Mouse (Mus musculus): ENCODE data around the gene Ehbp1l1. TPM values are rescaled to one million over a fixed set of nuclear protein-coding genes. Genes with fewer than 3 reads are reported as not detected.

Ehbp1l1 gene
- polyA plus RNA-seq (2016; fragmentation: Nextera tagmentation; extraction: Ambion mirVana), result 6.6 and 8.4 TPM in 2 replicates

DNA sequence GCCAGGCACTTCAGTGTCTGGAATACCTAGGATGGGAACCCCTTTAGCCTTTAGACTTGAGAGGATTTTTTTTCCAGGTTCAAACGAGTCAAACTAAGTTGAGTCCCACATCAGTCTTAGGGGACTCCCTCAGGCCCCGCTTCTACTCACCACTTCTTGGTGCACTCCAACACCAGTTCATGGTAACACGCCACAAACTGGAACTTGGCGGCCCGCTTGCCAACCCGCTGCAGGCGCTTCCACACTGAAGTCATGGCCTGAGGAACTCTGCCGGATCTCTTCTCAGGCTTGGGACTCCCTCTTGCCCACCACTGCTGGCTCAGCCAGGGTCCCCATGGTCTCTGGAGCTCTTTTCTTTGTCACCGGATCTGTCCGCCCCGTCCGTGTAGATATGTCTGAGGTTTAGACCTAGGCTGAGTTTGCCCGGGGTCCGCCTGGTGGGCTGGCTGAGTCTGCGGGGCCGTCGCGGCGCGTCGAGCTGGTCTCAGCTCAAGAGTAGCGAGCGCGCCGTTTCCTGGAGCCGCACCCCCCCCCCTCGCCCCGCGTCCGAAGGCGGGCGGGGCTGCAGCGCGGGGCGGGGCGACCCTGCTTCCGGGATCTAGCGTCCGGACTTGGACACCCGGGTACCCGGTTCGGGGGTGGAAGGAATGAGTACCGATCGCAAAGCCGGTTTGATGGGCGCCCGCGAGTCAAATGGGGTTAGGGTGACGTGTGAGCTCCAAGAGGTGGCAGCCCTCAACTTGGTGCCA is at the start of gene Ehbp1l1:
TSS of gene Ehbp1l1 (minus strand) at position 551 of the 749 bp plus-strand sequence.
- Histone ChIP-seq H3K27ac (peak within 1 kb of the TSS; percentile 76), H3K36me3 (replicated peaks) (peaks cover 66% of the 10 kb centered on the region), H3K4me3 (peak within 1 kb of the TSS; percentile 88), H3K27me3 (ENCODE audit: poor library complexity, severe bottlenecking) (peaks cover 17% of the 10 kb centered on the region), H3K4me1 (peaks cover 65% of the 10 kb centered on the region), H3K9me3 (no peaks in the 10 kb centered on the region)
- DNase-seq (ENCODE audit: extremely low spot score, low spot score), result no peak
- 14% methylated on average over 49 of the region's 49 CpGs for whole genome bisulfite sequencing

- Histone ChIP-seq H3K27me3 (ENCODE audit: poor library complexity, severe bottlenecking) (no peaks in the 10 kb centered on the region), H3K36me3 (replicated peaks) (peaks cover 41% of the 10 kb centered on the region)
- under 1% methylated on average over 64 of the region's 64 CpGs for WGBS
Measured at GRCm38 (mm10) chr19:5770925-5771860, 45.1 kb upstream of the Ehbp1l1 start, which contains the start of gene Scyl1. Gene Scyl1 (minus strand): TSS chr19:5771419.

DNA sequence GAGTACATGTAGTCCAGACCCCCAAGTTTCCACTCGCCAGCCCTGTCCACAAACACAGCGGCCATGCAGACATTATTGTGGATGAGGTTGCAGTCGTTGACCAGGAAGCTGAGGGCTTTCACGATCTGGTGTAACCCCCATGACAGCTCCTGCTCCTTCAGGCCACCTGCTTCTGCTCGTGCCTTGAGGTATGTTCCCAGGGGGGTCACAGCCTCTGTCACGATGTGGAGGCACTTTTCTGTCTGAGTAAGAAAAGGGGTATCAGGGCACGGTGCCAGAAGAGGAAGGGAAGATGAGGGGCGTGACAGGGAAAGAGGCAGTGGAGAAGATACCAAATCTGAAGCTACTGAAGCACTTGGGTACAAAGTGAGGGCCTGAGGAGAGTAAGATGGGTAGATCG is 44.2 kb upstream of the Ehbp1l1 start:
- DNase-seq (ENCODE audit: extremely low spot score, low spot score), result no peak
- H3K27ac ChIP-seq, result peak overlapping the region; percentile 93
- WGBS, result 66% methylated on average over 9 of the region's 9 CpGs
- peaks cover 24% of the 10 kb centered on the region for H3K4me1 ChIP-seq
- no peaks in the 10 kb centered on the region for H3K9me3 ChIP-seq
- peak overlapping the region; percentile 83 for H3K4me3 ChIP-seq
- no peaks in the 10 kb centered on the region for H3K27me3 ChIP-seq (ENCODE audit: poor library complexity, severe bottlenecking)
- peaks cover 50% of the 10 kb centered on the region for H3K36me3 ChIP-seq (replicated peaks)

More at GRCm38 (mm10) chr19:5770925-5771860, 45.1 kb upstream of the Ehbp1l1 start, which contains the start of gene Scyl1:
- peak within 1 kb of the TSS; percentile 93 for H3K27ac ChIP-seq
- peaks cover 24% of the 10 kb centered on the region for H3K4me1 ChIP-seq
- peak; percentile 96 for DNase-seq (ENCODE audit: extremely low spot score, low spot score)
- no peaks in the 10 kb centered on the region for H3K9me3 ChIP-seq
- H3K4me3 ChIP-seq, result peak within 1 kb of the TSS; percentile 83

DNA sequence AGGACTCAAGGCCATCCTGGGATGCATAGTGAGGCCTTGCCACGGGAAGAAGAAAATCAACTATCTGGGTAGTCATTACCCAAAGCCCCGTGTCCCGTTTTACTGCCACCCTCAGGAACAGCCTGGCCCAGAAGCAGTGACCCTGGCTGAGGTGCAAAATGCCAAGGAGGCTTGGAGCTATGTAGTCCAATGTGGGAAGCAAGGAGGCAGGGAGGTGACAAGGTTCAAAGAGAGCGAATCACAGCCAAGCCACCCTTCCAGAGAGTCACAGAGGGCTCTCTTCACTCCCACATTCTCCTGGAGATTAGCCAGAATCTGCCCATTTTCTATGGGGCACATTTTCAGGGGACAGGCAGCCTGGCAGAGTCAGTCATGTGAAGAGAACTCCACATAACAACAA is 41.2 kb upstream of the Ehbp1l1 start:
- peaks cover 77% of the 10 kb centered on the region for H3K36me3 ChIP-seq (replicated peaks)
- H3K4me1 ChIP-seq, result peaks cover 24% of the 10 kb centered on the region
- no peaks in the 10 kb centered on the region for H3K9me3 ChIP-seq
- no peaks in the 10 kb centered on the region for H3K27me3 ChIP-seq (ENCODE audit: poor library complexity, severe bottlenecking)
- 89% methylated on average over 4 of the region's 4 CpGs for WGBS
- no peak overlapping the region for H3K4me3 ChIP-seq
- no peak for DNase-seq (ENCODE audit: extremely low spot score, low spot score)
- no peak overlapping the region for H3K27ac ChIP-seq

DNA sequence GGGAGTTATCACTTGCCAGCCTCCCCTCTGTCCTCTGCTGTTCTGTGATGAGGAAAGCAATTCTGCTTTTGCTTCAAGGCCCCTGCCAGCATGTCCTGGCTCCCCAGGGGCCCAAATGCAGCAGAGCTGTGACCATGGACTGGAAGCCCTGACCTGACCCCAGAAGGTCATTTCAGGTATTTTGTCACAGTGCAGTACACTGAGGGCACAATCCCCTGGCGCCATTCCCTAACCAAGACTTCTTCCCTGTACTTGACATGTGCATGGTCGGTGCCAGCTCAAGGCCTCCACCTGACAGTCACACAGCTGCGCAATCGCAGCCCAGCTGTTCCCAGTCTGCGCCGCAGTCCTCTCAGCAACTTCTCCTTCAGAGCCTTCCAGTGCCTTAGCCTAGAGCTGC is 37.0 kb upstream of the Ehbp1l1 start:
- no peak for DNase-seq (ENCODE audit: extremely low spot score, low spot score)
- Histone ChIP-seq H3K4me3 (no peak overlapping the region), H3K4me1 (no peaks in the 10 kb centered on the region), H3K9me3 (no peaks in the 10 kb centered on the region), H3K27ac (no peak overlapping the region), H3K27me3 (ENCODE audit: poor library complexity, severe bottlenecking) (peaks cover 14% of the 10 kb centered on the region), H3K36me3 (replicated peaks) (peaks cover 97% of the 10 kb centered on the region)
- WGBS, result 92% methylated on average over 6 of the region's 6 CpGs

DNA sequence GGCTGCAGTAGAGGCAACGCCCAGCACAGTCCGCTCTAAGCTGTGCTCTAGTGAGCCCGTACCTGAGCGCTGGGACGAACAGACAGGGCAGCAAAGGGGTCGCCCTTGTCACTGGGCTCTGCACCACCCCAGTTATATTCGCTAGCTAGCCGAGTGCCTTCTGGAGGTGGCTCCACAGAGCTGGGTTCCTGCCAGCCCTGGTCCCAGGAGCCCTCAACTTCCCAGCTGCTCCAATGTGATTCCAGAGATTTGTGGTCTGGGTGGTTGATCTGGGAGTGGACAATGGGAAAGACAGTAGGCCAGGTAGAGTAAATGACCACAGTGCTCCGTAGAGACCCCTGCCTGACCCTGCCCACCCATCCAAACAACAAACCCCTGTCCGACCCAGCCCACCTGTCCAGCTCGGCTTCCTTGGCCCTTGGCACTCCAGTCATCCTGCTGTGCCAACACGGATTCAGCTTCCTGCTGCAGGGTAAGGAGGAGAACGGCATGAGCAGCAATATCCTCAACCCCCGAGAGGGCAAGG is 32.8 kb upstream of the Ehbp1l1 start:
- no peak for DNase-seq (ENCODE audit: extremely low spot score, low spot score)
- 94% methylated on average over 14 of the region's 14 CpGs for WGBS
- Histone ChIP-seq H3K9me3 (no peaks in the 10 kb centered on the region), H3K27ac (no peak overlapping the region), H3K4me3 (0 out of 2 replicates have a peak overlapping the region, but pooled peaks have one; percentile 2), H3K36me3 (replicated peaks) (peaks cover 68% of the 10 kb centered on the region), H3K4me1 (peaks cover 21% of the 10 kb centered on the region), H3K27me3 (ENCODE audit: poor library complexity, severe bottlenecking) (peaks cover 56% of the 10 kb centered on the region)

DNA sequence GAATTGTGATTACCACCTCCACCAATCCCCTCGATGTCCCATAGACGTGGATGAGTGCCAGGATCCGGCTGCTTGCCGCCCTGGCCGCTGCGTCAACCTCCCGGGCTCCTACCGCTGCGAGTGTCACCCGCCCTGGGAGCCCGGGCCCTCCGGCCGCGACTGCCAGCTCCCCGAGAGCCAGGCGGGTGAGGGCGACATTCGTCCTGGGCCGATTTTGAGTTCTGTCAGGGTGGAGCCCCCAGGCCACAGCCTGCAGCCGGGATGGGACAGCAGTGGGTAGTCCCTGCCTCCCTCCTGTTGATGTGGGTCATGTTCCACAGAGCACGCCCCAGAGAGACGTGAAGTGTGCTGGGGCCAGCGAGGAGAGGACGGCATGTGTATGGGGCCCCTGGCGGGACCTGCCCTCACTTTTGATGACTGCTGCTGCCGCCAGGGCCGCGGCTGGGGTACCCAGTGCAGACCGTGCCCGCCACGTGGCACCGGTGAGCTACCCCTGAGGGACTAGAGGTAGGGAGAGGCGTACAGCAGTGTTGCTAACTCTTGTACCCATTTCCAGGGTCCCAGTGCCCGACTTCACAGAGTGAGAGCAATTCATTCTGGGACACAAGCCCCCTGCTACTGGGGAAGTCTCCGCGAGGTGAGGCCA is 31.0 kb upstream of the Ehbp1l1 start:
- peaks cover 21% of the 10 kb centered on the region for H3K4me1 ChIP-seq
- H3K27ac ChIP-seq, result peak overlapping the region; percentile 42
- 12% methylated on average over 36 of the region's 36 CpGs for WGBS
- H3K9me3 ChIP-seq, result no peaks in the 10 kb centered on the region
- no peak for DNase-seq (ENCODE audit: extremely low spot score, low spot score)
- H3K4me3 ChIP-seq, result peak overlapping the region; percentile 47
- H3K27me3 ChIP-seq (ENCODE audit: poor library complexity, severe bottlenecking), result peaks cover 74% of the 10 kb centered on the region
- H3K36me3 ChIP-seq (replicated peaks), result peaks cover 52% of the 10 kb centered on the region

- Histone ChIP-seq H3K4me1 (peaks cover 27% of the 10 kb centered on the region), H3K9me3 (no peaks in the 10 kb centered on the region), H3K4me3 (peak overlapping the region; percentile 47), H3K27me3 (ENCODE audit: poor library complexity, severe bottlenecking) (peaks cover 81% of the 10 kb centered on the region), H3K36me3 (replicated peaks) (peaks cover 45% of the 10 kb centered on the region), H3K27ac (peak overlapping the region; percentile 42; the same call in 1 of the 2 replicates)
- DNase-seq (ENCODE audit: extremely low spot score, low spot score), result no peak
- WGBS, result 5% methylated on average over 29 of the region's 29 CpGs
Measured at GRCm38 (mm10) chr19:5756321-5756985, 30.3 kb upstream of the Ehbp1l1 start.

DNA sequence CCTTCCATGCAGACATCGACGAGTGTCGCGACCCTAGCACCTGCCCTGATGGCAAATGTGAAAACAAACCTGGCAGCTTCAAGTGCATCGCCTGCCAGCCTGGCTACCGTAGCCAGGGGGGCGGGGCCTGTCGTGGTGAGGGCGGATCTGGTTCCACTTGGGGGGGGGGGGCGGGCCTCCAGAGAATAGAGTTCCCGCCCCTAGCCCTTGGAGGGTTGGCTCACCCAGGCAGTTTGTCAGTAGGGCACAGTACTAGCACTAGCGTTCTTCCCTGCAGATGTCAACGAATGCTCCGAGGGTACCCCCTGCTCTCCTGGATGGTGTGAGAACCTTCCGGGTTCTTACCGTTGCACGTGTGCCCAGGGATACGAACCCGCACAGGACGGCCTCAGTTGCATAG is 25.6 kb upstream of the Ehbp1l1 start:
- Histone ChIP-seq H3K4me3 (peak overlapping the region; percentile 31), H3K9me3 (no peaks in the 10 kb centered on the region), H3K4me1 (peaks cover 31% of the 10 kb centered on the region), H3K36me3 (replicated peaks) (no peaks in the 10 kb centered on the region), H3K27me3 (ENCODE audit: poor library complexity, severe bottlenecking) (peaks cover 100% of the 10 kb centered on the region), H3K27ac (no peak overlapping the region)
- DNase-seq (ENCODE audit: extremely low spot score, low spot score), result no peak
- 6% methylated on average over 20 of the region's 20 CpGs for WGBS

- 10% methylated on average over 22 of the region's 22 CpGs for WGBS
- H3K9me3 ChIP-seq, result no peaks in the 10 kb centered on the region
- peak overlapping the region; percentile 31 for H3K4me3 ChIP-seq
- peaks cover 100% of the 10 kb centered on the region for H3K27me3 ChIP-seq (ENCODE audit: poor library complexity, severe bottlenecking)
- H3K4me1 ChIP-seq, result peaks cover 31% of the 10 kb centered on the region
- no peak for DNase-seq (ENCODE audit: extremely low spot score, low spot score)
- no peak overlapping the region for H3K27ac ChIP-seq
- no peaks in the 10 kb centered on the region for H3K36me3 ChIP-seq (replicated peaks)
Measured at GRCm38 (mm10) chr19:5750951-5751350, 24.8 kb upstream of the Ehbp1l1 start.

DNA sequence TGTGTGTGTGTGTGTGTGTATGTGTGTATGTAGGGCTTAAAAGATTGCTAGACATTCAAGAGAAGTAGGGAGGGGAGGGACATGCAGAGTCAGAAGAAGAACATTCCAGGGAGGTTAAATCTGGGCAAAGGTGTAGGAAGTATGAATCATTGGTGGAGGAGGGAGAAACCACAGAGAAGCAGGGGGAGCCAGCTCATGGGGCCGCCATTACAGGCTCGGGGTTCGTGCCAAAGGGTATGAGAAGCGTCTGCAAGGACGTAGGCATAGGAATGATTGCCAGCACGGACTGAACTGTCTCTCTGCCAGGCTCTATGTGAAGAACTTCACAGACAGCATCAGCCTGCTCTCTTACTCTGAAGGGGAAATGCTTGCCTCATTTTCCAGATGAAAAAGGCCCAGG is 23.4 kb upstream of the Ehbp1l1 start:
- no peaks in the 10 kb centered on the region for H3K9me3 ChIP-seq
- DNase-seq (ENCODE audit: extremely low spot score, low spot score), result no peak
- H3K27ac ChIP-seq, result no peak overlapping the region
- H3K4me3 ChIP-seq, result no peak overlapping the region
- no peaks in the 10 kb centered on the region for H3K36me3 ChIP-seq (replicated peaks)
- peaks cover 41% of the 10 kb centered on the region for H3K4me1 ChIP-seq
- WGBS, result 83% methylated on average over 6 of the region's 6 CpGs
- peaks cover 100% of the 10 kb centered on the region for H3K27me3 ChIP-seq (ENCODE audit: poor library complexity, severe bottlenecking)

Data from forebrain, embryonic 10.5 days (tissue).